Mouse (Mus musculus) ES-E14 (cell line): ENCODE data around the gene Prpf19. TPM values are rescaled to one million over a fixed set of nuclear protein-coding genes. Genes with fewer than 3 reads are reported as not detected.

Experiments
- DNase-seq: peaks from one replicate; pipeline ENCODE4 v3.0.0-alpha.2; 2013; ENCODE audit warnings: low read depth, low spot score
- H3K27ac ChIP-seq: 2 replicates; pipeline ENCODE4 v1.5.1; 2012; ENCODE audit warnings: low read depth, mild to moderate bottlenecking, low read length, moderate library complexity, mixed read lengths; ENCODE audit not compliant: poor library complexity, insufficient read depth, severe bottlenecking
- H3K36me3 ChIP-seq: 2 replicates; pipeline ENCODE4 v1.6.1; 2012; ENCODE audit warnings: mild to moderate bottlenecking, low read length, moderate library complexity, mixed read lengths; ENCODE audit not compliant: control insufficient read depth, poor library complexity, insufficient read depth, severe bottlenecking
- H3K4me1 ChIP-seq, 2 experiments: fragments of 150-350 bp in 1 of 2; sonication (generic) in 1 of 2; 2 replicates each; pipeline ENCODE4 v1.6.1; 2012; ENCODE audit warnings: low read length in 2 of 2, mild to moderate bottlenecking in 1 of 2, mixed read lengths in 1 of 2; ENCODE audit not compliant: control insufficient read depth in 2 of 2, insufficient read depth in 2 of 2, poor library complexity in 1 of 2
- H3K4me3 ChIP-seq, 2 experiments: fragments of 150-350 bp in 1 of 2; sonication (generic) in 1 of 2; 2 replicates each; pipeline ENCODE4 v1.5.1; 2012; ENCODE audit warnings: low read length in 2 of 2, low read depth in 1 of 2, mild to moderate bottlenecking in 1 of 2, mixed read lengths in 1 of 2; ENCODE audit not compliant: insufficient read depth in 1 of 2, poor library complexity in 1 of 2, severe bottlenecking in 1 of 2
- H3K9ac ChIP-seq: 2 replicates; pipeline ENCODE4 v1.6.1; 2012; ENCODE audit warnings: low read depth, mild to moderate bottlenecking, low read length, mixed read lengths; ENCODE audit not compliant: poor library complexity, insufficient read depth, severe bottlenecking
- H3K9me3 ChIP-seq: fragments of 150-350 bp; sonication (generic); 2 replicates; pipeline ENCODE4 v1.6.1; 2012; ENCODE audit warnings: low read depth, mild to moderate bottlenecking, low read length; ENCODE audit not compliant: control insufficient read depth, insufficient read depth
- CHD2 ChIP-seq: IDR thresholded peaks from 2 replicates; pipeline ENCODE4 v1.6.1; 2014; ENCODE audit warnings: mild to moderate bottlenecking, low read depth, low read length, inconsistent platforms
- HCFC1 ChIP-seq: IDR thresholded peaks from 2 replicates; pipeline ENCODE4 v1.6.1; 2012; ENCODE audit warnings: low read length, inconsistent platforms, borderline replicate concordance; ENCODE audit not compliant: insufficient read depth
- MAFK ChIP-seq: IDR thresholded peaks from 2 replicates; pipeline ENCODE4 v1.6.1; 2014; ENCODE audit warnings: mild to moderate bottlenecking, low read depth, low read length, inconsistent platforms; ENCODE audit not compliant: insufficient read depth
- ZC3H11A ChIP-seq: IDR thresholded peaks from 2 replicates; pipeline ENCODE4 v1.6.1; 2012; ENCODE audit warnings: low read depth, mild to moderate bottlenecking, inconsistent platforms, low read length, borderline replicate concordance
- ZNF384 ChIP-seq: IDR thresholded peaks from 2 replicates; pipeline ENCODE4 v1.6.1; 2012; ENCODE audit warnings: low read depth, low read length, inconsistent platforms
- in situ Hi-C, 2 experiments: fragments of 600-800 bp; cut with MboI; formaldehyde crosslinking; loops; one replicate each; pipeline ENCODE4 v1.15.1; 2025; ENCODE audit warnings: low sequenced_read_pairs in 2 of 2, inconsistent platforms in 1 of 2; ENCODE audit not compliant: unreplicated experiment in 2 of 2
- total RNA-seq: library from RNA; depleted of rRNA; stranded (reverse); fragments of 300-350 nt; gene quantifications from 2 replicates; pipeline ENCODE4 v1.2.3, GENCODE M21; 2012

Gene Prpf19
- total RNA-seq, 1 experiment, result 146 TPM

DNA sequence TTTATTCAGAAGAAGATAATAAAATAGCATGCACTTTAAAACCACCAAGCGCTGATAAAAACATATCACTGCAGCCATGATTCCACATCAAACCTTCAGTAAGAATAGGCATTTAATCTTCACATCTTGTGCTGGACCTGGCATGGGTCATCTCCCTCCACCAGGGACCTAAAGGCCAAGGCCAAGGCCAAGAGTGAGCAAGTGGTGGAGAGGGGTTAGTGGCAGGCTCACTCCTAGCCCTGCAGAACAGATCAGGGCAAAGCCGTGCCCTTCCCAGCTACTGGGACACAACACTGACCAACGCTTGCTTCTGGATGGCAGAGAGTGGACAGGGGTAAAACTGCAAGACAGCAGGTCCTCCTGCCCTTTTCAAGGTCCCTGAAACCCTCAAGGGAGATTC lies 24.4 kb upstream of the Prpf19 start:
- H3K9ac ChIP-seq, result no peak overlapping the region

DNA sequence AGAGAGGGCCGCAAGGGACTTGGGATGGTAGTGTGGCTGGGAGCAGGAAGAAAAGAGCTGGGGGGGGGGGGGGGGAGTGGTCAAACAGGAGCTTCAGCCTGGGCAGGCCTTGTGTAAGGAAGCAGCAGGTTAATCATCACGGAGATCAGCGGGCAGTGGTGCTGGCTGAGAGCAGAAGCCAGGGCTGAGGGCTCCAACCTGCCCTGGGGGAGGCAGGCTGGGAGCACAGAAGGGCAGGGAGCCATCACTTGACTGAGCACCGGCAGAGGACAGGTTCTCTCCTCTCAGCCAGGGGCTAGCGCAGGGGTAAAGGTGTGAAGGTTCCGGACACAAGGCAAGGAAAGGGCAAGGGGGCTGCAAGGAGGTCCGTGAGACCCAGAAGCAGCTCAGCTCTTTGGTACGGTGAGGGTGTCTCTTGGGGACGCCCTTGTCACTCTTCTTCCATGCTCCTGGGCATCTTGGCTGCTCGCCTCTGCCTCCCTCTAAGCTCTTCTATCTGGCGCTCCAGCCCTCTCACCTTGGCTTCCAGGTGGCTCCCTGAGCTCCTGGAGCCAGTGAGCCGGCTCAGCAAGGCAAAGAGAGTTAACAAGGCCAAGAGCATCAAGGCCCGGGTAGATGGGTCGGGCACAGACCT lies 23.6 kb upstream of the Prpf19 start:
- Histone ChIP-seq H3K9ac (no peak overlapping the region), H3K27ac (no peak overlapping the region), H3K36me3 (peaks cover 15% of the 10 kb centered on the region; the same call in 1 of the 2 replicates), H3K4me1 (peaks cover 4 to 9% of the 10 kb centered on the region in 2 experiments; a peak in 2 of 4 replicates), H3K4me3 (no peak overlapping the region), H3K9me3 (no peaks in the 10 kb centered on the region)
- no peak for DNase-seq
- in situ Hi-C loops, result no loop called here
- TF ChIP-seq HCFC1 (no peak), MAFK (no peak), ZC3H11A (no peak), CHD2 (no peak), ZNF384 (no peak)

More for the DNA sequence above, 24.4 kb upstream of the Prpf19 start:
- TF ChIP-seq HCFC1, result no peak
- no peak for TF ChIP-seq MAFK
- no peak for TF ChIP-seq ZNF384
- no peak for TF ChIP-seq CHD2
- H3K27ac ChIP-seq, result no peak overlapping the region
- H3K9me3 ChIP-seq, result no peaks in the 10 kb centered on the region
- H3K4me1 ChIP-seq, result peaks cover 4 to 9% of the 10 kb centered on the region in 2 experiments; a peak in 2 of 4 replicates
- in situ Hi-C loops, result no loop called here
- no peak overlapping the region for H3K4me3 ChIP-seq
- DNase-seq, result no peak
- peaks cover 18% of the 10 kb centered on the region; the same call in 1 of the 2 replicates for H3K36me3 ChIP-seq

DNA sequence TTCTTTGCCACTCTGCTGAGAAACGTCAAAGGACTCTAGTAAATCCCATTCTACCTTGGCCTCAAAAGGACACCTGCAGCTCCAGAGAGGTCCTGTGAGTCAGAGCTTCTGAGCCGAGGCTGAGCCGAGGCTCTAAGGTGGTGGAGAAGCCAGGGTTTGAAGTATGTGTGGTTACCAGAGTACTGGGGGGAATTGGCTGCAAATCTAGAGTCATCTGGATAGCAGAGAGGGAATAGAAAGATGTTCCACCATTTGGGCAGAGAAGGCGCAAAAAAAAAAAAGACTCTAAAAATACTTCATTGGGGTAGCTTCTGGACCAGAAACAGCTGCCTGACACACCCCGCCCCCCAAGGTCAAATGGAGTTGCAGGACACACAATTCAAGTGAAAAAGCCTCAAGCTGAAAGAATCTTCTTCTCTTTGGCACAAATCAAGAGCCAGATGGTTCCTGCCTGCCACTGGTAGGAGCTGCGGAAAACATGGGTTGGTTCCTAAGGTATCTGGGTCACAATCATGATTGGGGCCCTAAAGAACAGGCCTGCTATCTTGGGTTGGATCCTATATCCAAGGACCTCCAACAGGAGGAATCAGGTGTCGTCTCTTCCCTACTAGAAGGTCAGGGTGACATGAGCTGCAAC lies 16.7 kb upstream of the Prpf19 start:
- no peaks in the 10 kb centered on the region for H3K9me3 ChIP-seq
- TF ChIP-seq MAFK, result no peak
- TF ChIP-seq ZC3H11A, result no peak
- no peak for TF ChIP-seq ZNF384
- no peak for TF ChIP-seq HCFC1
- TF ChIP-seq CHD2, result no peak
- H3K9ac ChIP-seq, result no peak overlapping the region
- H3K4me3 ChIP-seq, result no peak overlapping the region
- H3K36me3 ChIP-seq, result peaks cover 5% of the 10 kb centered on the region; the same call in 1 of the 2 replicates
- in situ Hi-C loops, result no loop called here
- H3K27ac ChIP-seq, result no peak overlapping the region
- DNase-seq, result no peak
- peaks cover 0 to 18% of the 10 kb centered on the region in 2 experiments; a peak in 2 of 4 replicates for H3K4me1 ChIP-seq

DNA sequence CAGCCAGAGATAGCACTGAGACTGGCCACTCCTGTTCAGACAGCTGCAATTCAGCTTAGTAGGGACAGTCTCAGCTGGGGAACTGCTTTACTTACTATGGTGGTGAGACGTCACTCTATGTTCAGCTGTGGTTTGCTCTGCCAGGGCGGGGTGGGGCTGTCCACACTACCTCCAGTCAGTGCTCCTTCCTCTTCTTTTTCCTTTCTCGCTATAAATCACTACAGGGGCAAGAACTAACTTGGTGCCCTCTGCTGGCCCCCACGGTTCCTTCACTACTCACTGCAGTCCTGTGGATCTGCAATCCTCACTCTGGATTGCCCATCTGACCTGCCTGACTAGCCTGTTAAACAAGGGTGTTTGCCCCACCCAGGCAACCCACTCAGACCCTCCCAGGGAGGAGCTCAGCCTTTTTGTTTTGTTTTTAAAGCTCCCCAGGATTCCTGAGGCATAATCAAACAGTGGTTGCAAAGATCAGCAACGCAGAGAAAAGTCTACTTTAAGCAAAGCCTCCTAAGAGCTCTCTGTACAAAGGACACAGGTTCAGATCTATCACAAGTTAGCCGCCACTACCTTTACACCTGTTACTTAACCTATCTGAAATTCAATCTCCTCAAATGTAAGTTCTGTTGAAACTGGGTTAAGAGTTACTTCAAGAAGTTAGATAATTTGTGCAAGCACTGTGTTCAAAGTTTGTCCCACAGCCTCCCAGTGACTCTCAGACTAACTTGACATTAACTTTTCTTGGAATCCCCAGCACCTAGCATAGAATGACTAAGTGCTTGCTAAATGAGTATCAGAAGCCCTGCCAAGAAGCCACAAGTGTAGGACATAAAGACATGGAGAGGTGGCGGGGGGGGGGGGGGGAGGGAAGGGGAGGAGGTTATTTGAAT lies 14.7 kb upstream of the Prpf19 start:
- H3K9ac ChIP-seq, result no peak overlapping the region
- H3K4me3 ChIP-seq, result peak overlapping the region in 1 of 2 experiments; percentile 84; a peak in 2 of 4 replicates
- H3K4me1 ChIP-seq, result peaks cover 0 to 18% of the 10 kb centered on the region in 2 experiments; a peak in 2 of 4 replicates
- H3K9me3 ChIP-seq, result no peaks in the 10 kb centered on the region
- no peak overlapping the region; the same call in 1 of the 2 replicates for H3K27ac ChIP-seq
- no peak for DNase-seq
- H3K36me3 ChIP-seq, result no peaks in the 10 kb centered on the region
- TF ChIP-seq MAFK, result no peak
- no peak for TF ChIP-seq ZC3H11A
- TF ChIP-seq ZNF384, result no peak
- TF ChIP-seq CHD2, result no peak
- TF ChIP-seq HCFC1, result no peak
- in situ Hi-C loops, result no loop called here
